Mouse (Mus musculus): ENCODE data around the gene Gm9999.

Gene Gm9999

GRCm38 (mm10) chr7:47027520-47027919, 44.1 kb downstream of the Gm9999 start:
- no peak for DNase-seq

GRCm38 (mm10) chr7:47030517-47031193, 47.3 kb downstream of the Gm9999 start:
- no peak for DNase-seq

GRCm38 (mm10) chr7:47031371-47031770, 48.0 kb downstream of the Gm9999 start:
- no peak for DNase-seq

GRCm38 (mm10) chr7:47034785-47035384, 51.5 kb downstream of the Gm9999 start:
- DNase-seq = no peak

GRCm38 (mm10) chr7:47035426-47035825, 52.0 kb downstream of the Gm9999 start:
- DNase-seq = no peak

All from lung, postnatal 36 days (tissue).